Mouse (Mus musculus) left cerebral cortex, adult 8-10 months (tissue): Measurements from ENCODE around the gene Erich4. TPM values are rescaled to one million over a fixed set of nuclear protein-coding genes. Genes with fewer than 3 reads are reported as not detected.
A peak's percentile ranks its signal among the peaks of the same experiment; 100 is the strongest.

Experiments
- DNase-seq, 2 experiments: peaks; one replicate each; pipeline ENCODE4 v3.0.0; 2022; ENCODE audit warnings: low spot score in 2 of 2
- total RNA-seq, 4 experiments: library from RNA; stranded (reverse); gene quantifications; 2 replicates each; pipeline ENCODE4 v1.2.4; 2022

Gene Erich4
- total RNA-seq, result not detected

GRCm38 (mm10) chr7:25615706-25616011 is at the start of gene Erich4:
Erich4 (minus strand) TSS chr7:25615892.
- DNase-seq, result no peak

- DNase-seq, result peak; percentile 97 to 100
Measured at GRCm38 (mm10) chr7:25658657-25659472, 43.2 kb upstream of the Erich4 start, which contains the start of the genes Bckdha and Exosc5. Bckdha (minus strand) TSS chr7:25658981. Exosc5 (plus strand) TSS chr7:25659164.

GRCm38 (mm10) chr7:25657785-25658184 is 42.1 kb upstream of the Erich4 start:
- no peak for DNase-seq

- no peak for DNase-seq
Measured at GRCm38 (mm10) chr7:25655601-25656428, 40.1 kb upstream of the Erich4 start.

DNA sequence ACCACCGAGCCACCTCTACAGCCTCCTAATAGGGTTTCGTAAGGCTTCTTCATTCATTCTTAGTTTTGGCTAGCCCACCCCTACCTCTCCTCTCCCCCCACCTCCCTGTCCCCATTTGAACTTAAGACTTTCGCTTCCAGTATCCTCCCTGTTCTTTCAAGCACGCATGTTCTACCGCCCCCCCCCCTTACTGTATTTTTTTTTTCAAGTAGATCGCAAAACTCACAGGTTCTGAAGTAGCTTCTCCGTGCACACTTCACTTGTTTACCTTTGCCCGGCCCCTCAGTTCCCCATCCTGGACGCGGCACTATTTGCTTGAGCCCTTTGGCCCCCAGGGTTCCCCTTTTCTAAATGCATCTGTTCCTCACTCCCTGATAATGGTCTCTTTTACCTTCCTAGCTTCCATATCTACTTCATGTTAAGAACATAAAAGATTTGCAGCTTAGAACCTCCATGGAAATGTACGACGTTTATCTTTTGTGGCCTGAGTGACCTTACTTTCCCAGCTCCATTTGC is 36.6 kb upstream of the Erich4 start:
- no peak for DNase-seq

DNA sequence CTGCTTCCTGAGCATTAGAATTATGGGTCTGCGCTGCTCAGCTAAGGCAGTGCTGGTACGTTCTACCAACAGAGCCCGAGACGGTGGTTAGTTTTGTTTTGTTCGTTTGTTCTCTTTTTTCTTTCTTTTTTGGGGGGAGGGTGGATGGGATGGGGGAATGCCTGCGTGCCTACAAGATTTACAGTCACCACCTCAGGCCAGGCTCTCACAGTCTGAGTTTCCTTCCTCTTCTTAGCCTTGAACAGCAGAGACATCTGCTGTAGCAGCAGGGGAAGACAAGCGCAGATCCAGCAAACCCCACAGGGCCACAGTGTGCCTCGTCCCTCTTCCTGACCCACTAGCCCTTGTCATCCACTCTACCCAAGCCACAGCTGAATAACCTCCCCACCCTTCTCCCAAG is 35.6 kb upstream of the Erich4 start:
- DNase-seq, result no peak

DNA sequence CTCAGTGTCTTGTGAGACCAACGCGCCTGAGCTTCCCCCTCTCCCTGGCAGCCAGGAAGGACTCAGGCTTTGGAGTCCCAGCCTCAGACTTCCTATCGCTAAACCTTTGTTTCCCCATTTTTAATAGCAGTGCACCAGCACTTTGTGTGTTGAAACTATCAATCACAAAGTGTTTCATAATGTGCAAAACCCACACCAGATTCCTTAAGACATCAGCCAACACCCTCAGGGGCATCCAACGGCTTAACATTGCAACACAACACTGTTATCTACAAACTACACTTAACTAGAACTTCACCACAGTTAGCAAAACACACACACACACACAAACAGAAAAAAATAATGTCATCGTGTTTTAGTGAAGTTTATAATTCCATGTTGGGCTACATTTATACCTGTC is 34.1 kb upstream of the Erich4 start:
- no peak for DNase-seq

GRCm38 (mm10) chr7:25647574-25648123 is 32.0 kb upstream of the Erich4 start:
- DNase-seq, result no peak

DNA sequence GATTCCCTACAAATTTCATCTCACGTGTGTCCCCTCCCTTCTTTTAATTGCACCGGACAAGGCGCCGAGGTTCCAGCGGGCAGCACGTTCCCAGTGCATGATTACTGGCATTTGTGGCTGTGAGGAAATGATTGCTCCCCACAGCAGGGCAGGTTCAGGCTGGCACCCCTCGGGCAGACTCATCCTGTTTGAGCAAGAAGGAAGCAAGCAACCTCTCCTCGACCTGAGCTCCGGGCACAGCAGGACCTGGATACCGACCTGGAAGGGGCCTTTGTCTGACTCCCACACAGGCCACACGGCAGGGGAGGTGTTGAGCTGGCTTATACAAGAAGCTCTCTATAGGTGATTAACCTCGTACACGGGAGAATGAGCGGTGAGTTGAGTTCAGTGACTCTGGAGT is 29.4 kb upstream of the Erich4 start:
- DNase-seq, result no peak

GRCm38 (mm10) chr7:25644631-25645030 is 28.9 kb upstream of the Erich4 start:
- no peak for DNase-seq

- no peak for DNase-seq
Measured at GRCm38 (mm10) chr7:25644136-25644535, 28.4 kb upstream of the Erich4 start.

- peak in 1 of 2 experiments; percentile 78 for DNase-seq
Measured at GRCm38 (mm10) chr7:25639754-25640153, 24.1 kb upstream of the Erich4 start.

GRCm38 (mm10) chr7:25637099-25637498 is 21.4 kb upstream of the Erich4 start:
- DNase-seq, result no peak

- no peak for DNase-seq
Measured at GRCm38 (mm10) chr7:25636373-25636772, 20.7 kb upstream of the Erich4 start.

GRCm38 (mm10) chr7:25632679-25633078 is 17.0 kb upstream of the Erich4 start:
- DNase-seq, result no peak

DNA sequence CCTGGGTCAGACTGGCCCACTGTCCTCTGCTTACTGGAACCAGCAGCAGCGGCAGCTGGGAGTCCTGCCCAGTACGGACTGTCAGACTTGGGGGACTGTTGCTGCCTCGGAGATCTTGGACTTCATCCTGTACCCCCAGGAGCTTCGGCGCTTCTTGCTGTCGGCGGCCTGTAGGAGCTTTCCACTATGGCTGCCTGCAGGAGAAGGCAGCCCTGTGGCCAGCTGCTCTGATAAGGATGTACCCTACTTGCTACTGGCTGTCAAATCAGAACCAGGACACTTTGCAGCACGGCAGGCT is 12.6 kb upstream of the Erich4 start:
- no peak for DNase-seq

- DNase-seq, result no peak
Measured at GRCm38 (mm10) chr7:25627431-25628322, 12.0 kb upstream of the Erich4 start.

DNA sequence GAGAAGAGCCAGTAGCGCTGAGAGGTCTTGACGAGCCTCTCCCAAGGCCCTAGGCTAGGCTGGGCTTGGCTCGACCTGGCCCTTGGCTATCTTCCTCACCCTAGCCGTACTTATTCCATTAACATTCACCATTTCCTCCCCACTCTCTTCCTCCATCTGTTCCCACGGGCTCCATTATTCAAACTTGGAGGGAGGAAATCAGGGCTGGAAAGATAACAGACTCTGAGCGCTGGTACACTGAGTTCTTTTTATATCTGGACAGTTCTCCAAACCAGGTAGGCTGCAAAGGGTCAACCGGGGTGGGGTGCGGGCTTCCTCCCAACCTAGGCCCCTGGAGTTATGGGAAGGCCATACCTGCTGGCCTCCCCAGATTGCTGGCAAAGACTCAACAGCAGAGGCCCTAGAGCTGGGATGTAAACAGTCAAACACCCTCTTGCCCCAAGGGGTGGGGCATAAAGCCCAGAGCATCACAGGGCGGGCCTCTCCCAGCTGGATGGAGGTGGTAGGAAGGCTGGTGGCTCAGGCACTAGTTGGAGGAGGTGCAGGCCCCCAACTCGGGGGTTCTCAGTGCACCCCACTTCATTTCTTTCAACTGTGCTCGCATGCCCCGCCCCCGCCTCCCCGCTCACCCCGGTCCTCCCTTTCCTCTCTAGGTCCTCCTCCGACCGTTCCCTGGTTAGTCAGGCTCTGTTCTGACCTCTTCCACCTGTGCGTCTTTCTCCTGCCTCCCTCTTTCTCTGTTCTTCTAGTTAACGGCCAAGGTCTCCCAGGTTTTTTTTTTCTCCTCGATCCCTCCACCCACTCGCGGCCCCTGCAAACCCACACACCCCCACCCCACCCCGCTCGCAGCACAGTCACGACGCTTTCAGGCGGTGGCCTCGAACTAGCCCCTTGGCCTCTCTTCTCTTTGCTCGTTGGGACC is 11.1 kb upstream of the Erich4 start, which contains the start of gene B3gnt8:
Gene B3gnt8, plus strand, starts transcription at position 146 of the 922 bp plus-strand sequence.
- DNase-seq, result no peak

DNA sequence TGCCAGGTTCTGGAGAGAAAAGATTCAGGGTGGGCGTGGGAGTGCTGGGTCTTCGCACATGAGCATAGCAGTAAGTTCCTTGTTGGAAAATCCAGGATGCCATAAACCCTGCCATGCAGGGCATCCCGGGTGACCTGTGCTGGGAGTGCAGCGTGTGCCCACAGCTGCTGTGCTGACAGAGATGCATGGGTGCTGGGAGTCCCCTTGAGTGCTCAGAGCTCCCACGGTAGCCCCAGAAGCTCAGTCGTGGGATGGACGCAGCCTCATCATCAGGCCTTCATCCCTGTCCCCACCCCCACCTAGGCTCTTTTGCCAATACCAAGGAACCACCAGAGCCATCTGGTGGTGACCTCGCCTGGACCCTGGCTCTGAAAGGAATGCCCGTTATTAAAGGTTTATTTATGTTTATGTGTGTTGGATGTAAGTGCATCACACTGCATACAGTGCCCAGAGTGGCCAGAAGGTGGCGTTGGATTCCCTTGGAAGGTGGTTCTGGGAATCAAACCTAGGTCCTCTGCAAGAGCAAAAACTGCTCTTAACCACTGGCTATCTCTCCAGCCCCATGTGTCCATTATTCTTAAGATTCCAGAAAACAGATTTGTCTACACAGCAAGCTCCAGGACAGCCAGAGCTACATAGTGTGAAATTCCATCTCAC is 10.0 kb upstream of the Erich4 start:
- DNase-seq, result no peak
